Mouse (Mus musculus) activated CD4-positive, CD25-positive, alpha-beta regulatory T cell, adult 9 weeks (primary cell): ENCODE measurements around the gene Olfr1120. TPM values are rescaled to one million over a fixed set of nuclear protein-coding genes. Genes with fewer than 3 reads are reported as not detected.

Source experiments
- polyA plus RNA-seq: library from polyadenylated mRNA; unstranded; fragments of 100-300 nt; shearing (Covaris generic); gene quantifications from one replicate; pipeline ENCODE4 v1.2.1, GENCODE M21; 2017

Gene Olfr1120
- not detected for polyA plus RNA-seq

DNA sequence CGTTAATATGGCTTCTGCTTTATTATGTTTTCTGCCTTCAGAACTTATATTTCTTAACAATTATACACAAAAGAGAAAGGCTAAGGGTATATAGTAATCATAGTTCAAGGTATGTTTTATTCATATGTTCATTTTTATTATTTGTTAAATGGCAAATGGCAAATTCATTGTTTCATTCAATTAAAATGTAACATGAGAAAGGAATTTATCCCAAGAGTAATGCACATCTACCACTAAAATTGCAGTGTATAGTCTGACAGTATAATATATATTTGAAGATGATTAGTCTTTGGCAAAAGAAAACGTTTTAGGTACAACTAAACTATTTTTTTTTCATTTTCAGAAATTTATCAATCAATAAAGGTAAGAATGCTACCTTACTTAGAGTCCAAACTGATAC, at the start of gene Olfr1120:
Gene Olfr1120 (plus strand): TSS at position 301 of the 400 bp plus-strand sequence.

DNA sequence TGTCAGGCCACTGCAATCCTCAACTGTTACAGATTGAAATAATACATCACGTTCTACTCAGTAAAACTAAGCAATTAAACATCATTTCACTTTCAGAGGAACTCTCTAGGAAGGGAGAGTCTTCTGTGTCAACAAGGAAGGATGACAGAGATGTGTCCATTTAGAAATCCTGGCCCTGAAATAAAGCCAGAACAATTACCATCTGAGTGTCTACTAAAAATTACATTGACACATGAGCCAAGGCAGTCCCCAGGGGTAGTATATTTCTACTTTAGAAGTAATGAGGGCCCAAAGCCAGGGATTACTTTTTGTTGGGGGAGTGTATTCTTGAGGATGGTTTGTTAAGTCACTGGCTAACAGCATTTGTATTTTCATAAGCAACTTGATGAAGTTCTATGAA, 47.3 kb upstream of the Olfr1120 start, which contains the start of gene Olfr1118:
Gene Olfr1118 (plus strand): TSS at position 301 of the 400 bp plus-strand sequence.

DNA sequence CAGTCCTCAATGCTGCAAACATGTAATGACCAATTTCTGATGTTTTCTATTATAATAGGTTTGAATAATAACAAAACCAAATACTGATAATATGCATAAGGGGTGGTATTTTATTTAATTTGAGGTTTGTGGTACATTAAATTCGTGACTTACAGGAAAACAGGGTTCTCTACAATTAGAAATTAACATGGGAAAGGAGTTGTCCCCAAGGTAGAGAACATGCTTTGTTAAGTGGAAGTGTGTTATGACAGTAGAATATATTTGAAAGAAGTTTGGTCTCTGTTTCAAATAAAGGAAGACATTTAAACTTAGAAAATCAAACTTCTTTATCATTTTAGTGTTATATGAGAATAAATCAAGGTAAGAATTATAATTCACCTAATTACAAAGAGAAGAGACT, 15.0 kb downstream of the Olfr1120 start, which contains the start of gene Olfr1121:
Gene Olfr1121 (plus strand): TSS at position 301 of the 400 bp plus-strand sequence.

DNA sequence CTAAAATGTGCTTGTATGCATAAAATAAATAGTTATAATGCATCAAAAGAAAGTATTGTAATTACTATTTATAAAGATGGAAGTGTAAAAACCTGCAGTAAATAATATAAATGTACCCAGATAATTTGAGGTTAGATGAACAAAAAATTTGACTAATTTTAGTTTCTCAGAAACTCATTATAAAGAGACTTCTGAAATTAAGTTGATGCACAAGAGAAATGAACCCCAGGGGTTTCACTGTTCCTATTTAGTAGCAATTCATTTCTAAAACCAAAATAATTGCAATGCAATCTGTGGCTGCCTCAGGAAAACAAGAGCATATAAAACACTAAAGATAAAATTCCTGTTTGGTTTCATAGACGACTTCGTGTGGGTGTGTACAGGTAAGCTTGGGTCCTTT, 30.9 kb downstream of the Olfr1120 start, which contains the start of gene Olfr1122:
Gene Olfr1122 (plus strand): TSS at position 301 of the 400 bp plus-strand sequence.

Other genes starting within 250 kb of the Olfr1120 start
- gene Olfr259, start 240.2 kb upstream of the Olfr1120 start, polyA plus RNA-seq = not detected
- not detected for gene Olfr1110, start 214.5 kb upstream of the Olfr1120 start, polyA plus RNA-seq
- gene Olfr1111, start 202.2 kb upstream of the Olfr1120 start, polyA plus RNA-seq = not detected
- not detected for gene Olfr1112, start 167.0 kb upstream of the Olfr1120 start, polyA plus RNA-seq
- gene Olfr1113, start 145.8 kb upstream of the Olfr1120 start, polyA plus RNA-seq = not detected
- gene Olfr1115, start 106.8 kb upstream of the Olfr1120 start, polyA plus RNA-seq = not detected
- not detected for gene Olfr1116, start 87.3 kb upstream of the Olfr1120 start, polyA plus RNA-seq
- gene Olfr1118, start 47.2 kb upstream of the Olfr1120 start, polyA plus RNA-seq = not detected
- gene Olfr1121, start 15.1 kb downstream of the Olfr1120 start, polyA plus RNA-seq = not detected
- not detected for gene Olfr1122, start 31.0 kb downstream of the Olfr1120 start, polyA plus RNA-seq
- not detected for gene Olfr1123, start 61.8 kb downstream of the Olfr1120 start, polyA plus RNA-seq
- not detected for gene Olfr1124, start 75.5 kb downstream of the Olfr1120 start, polyA plus RNA-seq
- gene Olfr1126, start 99.1 kb downstream of the Olfr1120 start, polyA plus RNA-seq = not detected
- gene Pramel7, start 142.3 kb downstream of the Olfr1120 start, polyA plus RNA-seq = not detected
- not detected for gene Pramel6, start 151.8 kb downstream of the Olfr1120 start, polyA plus RNA-seq
- not detected for gene Olfr153, start 177.0 kb downstream of the Olfr1120 start, polyA plus RNA-seq
- gene Olfr1128, start 190.7 kb downstream of the Olfr1120 start, polyA plus RNA-seq = not detected
- gene Olfr1129, start 219.1 kb downstream of the Olfr1120 start, polyA plus RNA-seq = not detected